Mouse (Mus musculus) T-helper 1 cell (primary cell): ENCODE results near the gene Pilra.
"Not testable (repeated sequence)": the region's sequence is repeated elsewhere in the genome, so short reads cannot be mapped to it uniquely, and the experiment has no call there.

Experiments
- in situ Hi-C: fragments of 300-600 bp; cut with MboI, MseI; formaldehyde crosslinking; loops from one replicate; pipeline ENCODE4 v1.15.1; 2025; ENCODE audit warnings: high pct_unique_total_duplicates

Pilra gene

DNA sequence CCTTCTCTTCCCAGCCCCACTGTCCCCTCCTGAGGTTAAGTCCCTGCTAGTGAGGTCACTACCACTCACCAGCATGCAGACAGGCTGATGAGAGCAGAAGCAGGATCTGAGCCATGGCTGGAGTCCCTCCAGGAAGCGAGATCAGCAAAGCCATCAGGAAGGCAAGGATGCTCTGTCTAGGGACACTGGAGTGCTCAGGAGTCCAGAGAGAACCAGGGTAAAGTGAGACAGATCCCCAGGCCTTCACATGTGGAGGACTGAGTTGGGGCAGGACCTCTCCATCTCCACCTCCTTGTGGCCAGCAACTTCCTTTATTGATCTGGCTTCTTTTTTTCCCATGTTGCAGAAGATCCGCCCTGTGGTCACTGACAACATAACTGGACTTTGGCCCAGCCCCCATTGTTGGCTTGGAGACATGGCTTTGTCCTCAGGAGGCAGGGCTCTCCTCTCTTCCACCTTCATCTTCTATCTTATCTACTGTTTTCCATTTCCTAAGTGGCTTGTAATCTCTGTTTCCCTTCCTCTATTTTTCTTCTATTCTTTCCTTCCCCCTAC, at the start of gene Pilra:
Pilra (minus strand) TSS at position 316 of the 555 bp plus-strand sequence.
- in situ Hi-C loops: not testable (repeated sequence)

DNA sequence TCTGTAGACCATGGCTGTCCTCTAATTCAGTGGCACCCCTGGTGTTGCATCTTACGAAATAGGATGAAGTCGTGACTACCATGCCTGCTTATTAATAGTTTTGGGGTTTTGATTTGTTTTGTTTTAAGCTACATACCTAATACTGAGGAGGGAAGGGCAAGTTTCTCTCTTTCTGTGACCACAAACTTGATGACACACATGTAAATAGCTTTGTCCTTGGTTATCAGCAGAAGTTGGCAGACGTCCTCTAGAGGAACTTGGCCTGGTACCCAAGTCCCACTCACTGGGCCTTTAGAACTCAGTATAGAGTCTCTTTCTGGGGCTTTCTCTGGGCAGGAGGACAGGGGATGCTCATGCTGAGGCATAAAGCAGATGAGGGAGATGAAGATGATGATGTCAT, 47.3 kb upstream of the Pilra start:
- in situ Hi-C loops: loop anchor here (10.0 kb wide), 1 partner anchor 179 kb away; no protein-coding TSS in a partner anchor

DNA sequence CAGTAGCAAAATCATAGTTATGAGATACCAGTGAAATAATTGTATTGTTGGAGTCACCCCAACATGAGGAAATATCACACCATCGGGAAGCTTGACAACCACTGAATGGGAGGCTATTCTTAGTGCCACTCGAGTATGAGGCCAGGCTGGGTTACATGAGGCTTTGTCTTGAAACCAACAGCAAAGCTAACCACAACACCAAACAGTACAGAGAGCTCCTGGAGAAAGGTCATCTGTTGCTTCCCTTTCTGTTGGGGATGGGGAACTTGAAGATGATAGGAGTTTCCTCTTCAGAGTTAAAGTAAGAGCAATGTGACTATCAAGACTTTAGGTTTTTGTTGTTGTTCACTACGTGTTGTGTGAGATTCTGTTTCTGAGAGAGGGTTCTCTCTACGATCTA, 46.8 kb upstream of the Pilra start:
- in situ Hi-C loops: loop anchor here (10.0 kb wide), 1 partner anchor 178 kb away; no protein-coding TSS in a partner anchor

DNA sequence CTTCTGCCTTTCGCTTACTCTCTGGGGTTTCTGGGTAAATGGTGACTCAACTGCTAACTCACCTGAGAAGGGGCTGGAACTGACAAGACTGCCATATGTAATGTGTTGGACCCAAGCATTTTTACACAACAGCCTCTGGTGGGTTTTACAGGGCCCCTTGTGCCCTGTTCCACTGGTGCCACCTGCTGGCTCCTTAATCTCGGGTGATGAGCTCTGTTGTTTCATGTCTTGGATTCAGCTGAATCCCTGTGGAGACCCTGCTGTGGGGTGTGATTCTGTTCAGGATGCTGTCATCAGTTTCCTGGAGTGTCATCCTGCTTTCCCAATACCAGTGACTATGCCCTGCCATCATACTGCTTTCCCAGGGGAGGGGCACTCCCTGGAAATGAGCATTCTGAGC, 41.8 kb upstream of the Pilra start:
- in situ Hi-C loops: loop anchor here (5.0 kb wide), 1 partner anchor 76 kb away; no protein-coding TSS in a partner anchor

DNA sequence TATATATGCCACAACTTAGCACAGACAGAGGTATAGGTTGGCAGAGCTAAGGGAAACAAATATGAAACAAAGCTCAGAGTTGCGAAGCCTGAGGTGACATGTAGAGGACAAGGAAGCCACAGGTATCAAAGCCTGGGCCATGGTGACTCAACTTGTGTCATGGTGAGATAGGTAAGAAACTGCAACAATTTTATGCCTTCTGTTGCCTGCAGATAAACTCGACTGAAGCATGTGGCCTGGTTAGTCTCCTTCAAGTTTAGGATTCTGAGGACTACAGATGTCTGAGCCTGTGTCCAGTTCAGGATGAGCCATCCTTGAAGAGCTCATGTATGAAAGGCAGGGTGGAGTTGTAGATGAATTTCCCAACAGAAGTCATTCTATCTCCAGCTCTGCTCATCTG, 39.0 kb upstream of the Pilra start:
- in situ Hi-C loops: loop anchor here (5.0 kb wide), 1 partner anchor 73 kb away; no protein-coding TSS in a partner anchor

DNA sequence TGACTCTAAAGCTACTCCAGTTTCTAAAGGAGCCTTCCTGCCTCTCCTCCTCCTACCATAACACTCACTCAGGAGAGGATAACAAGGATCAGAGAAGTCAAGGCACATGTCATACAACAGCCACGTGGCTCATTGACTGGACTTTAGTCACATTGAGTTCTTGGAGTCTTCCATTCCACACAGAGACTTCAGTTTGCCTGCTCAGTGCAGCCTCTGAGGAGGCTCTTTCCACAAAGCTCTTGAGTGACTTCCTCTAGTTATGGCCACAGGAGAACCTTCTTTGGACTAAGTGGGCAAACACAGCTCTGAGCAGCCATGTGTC, 36.3 kb upstream of the Pilra start:
- in situ Hi-C loops: not testable (repeated sequence)

DNA sequence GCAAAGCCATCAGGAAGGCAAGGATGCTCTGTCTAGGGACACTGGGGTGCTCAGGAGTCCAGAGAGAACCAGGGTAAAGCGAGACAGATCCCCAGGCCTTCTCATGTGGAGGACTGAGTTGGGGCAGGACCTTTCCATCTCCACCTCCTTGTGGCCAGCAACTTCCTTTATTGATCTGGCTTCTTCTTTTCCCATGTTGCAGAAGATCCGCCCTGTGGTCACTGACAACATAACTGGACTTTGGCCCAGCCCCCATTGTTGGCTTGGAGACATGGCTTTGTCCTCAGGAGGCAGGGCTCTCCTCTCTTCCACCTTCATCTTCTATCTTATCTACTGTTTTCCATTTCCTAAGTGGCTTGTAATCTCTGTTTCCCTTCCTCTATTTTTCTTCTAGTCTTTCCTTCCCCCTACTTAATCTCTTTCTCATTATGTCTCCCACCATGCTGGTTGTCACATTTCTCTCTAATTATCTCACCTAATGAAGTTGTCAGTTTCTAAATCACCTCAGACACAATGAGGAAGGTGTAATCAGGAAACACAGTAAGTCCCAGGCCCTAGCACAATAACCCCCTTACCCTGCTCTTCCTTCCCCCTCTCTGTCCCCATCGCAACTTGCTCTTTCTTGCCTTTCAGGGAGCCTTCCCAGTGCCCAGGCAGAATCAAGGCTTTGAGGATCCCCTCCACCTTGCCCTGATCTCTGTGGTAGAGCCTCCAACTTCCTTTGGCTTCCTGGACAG, 35.7 kb upstream of the Pilra start, which contains the start of gene Pilrb2:
Pilrb2 (minus strand) TSS at position 172 of the 737 bp plus-strand sequence.
- in situ Hi-C loops: not testable (repeated sequence)

DNA sequence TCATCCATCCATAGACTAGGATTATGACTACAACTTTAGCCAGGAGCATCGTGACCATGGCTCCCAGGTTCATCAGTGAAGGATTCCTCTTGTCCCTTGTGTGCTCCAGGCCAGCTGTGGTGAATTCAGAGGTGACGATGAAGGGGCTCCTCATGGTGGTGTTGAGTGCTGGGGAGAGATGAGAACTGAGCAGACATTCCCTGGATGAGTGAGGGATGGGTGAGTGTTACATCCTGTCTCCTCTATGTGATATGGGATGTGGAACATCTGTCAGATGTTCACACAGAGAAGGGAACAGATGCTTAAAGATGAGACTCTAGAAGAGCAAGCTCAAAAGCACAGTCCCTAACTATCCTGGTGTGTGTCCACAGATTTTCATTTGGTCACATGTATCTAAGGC, 32.5 kb upstream of the Pilra start:
- in situ Hi-C loops: not testable (repeated sequence)

DNA sequence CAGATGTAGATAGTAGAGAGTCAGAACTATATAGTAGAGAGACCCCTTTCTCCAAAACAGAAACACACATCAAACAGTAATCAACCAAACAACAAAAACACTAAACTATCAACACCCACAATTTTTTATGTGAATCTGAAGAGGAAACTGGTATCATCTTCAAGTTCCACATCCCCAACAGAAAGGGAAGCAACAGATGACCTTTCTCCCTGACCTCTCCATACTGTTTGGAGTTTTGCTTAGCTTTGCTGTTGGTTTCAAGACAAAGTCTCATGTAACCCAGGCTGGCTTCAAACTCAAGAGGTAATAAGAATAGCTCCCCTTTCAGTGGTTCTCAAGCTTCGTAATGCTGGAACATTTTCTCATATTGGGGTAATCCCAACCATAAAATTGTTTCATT, 27.9 kb upstream of the Pilra start:
- in situ Hi-C loops: not testable (repeated sequence)

DNA sequence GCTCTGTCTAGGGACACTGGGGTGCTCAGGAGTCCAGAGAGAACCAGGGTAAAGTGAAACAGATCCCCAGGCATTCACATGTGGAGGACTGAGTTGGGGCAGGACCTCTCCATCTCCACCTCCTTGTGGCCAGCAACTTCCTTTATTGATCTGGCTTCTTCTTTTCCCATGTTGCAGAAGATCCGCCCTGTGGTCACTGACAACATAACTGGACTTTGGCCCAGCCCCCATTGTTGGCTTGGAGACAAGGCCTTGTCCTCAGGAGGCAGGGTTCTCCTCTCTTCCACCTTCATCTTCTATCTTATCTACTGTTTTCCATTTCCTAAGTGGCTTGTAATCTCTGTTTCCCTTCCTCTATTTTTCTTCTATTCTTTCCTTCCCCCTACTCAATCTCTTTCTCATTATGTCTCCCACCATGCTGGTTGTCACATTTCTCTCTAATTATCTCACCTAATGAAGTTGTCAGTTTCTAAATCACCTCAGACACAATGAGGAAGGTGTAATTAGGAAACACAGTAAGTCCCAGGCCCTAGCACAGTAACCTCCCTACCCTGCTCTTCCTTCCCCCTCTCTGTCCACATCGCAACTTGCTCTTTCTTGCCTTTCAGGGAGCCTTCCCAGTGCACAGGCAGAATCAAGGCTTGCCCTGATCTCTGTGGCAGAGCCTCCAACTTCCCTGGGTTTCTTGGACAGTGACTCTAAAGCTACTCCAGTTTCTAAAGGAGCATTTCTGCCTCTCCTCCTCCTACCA, 22.1 kb upstream of the Pilra start, which contains the start of gene Pilrb1:
Pilrb1 (minus strand) TSS at position 147 of the 751 bp plus-strand sequence.
- in situ Hi-C loops: not testable (repeated sequence)

DNA sequence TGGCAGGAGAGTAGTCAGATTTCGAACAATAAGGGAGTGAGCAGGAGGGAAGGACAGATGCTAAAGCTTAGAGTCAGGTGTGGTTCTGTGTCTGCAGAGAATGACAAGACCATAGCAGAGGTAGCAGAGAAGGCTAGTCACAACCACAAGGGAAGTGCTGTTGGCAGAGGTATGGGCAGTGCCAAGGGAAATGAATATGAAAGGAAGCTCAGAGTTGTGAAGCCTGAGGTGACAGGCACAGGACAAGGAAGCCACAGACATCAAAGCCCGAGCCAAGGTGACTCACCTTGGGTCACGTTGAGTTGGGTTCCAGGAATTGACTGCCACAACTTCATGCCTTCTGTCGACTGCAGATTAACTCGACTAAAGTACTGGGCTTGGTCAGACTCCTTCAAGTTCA, 20.8 kb upstream of the Pilra start:
- in situ Hi-C loops: not testable (repeated sequence)

DNA sequence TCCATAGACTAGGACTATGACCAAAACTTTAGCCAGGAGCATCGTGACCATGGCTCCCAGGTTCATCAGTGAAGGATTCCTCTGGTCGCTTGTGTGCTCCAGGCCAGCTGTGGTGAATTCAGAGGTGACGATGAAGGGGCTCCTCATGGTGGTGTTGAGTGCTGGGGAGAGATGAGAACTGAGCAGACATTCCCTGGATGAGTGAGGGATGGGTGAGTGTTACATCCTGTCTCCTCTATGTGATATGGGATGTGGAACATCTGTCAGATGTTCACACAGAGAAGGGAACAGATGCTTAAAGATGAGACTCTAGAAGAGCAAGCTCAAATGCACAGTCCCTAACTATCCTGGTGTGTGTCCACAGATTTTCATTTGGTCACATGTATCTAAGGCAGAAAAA, 18.8 kb upstream of the Pilra start:
- in situ Hi-C loops: not testable (repeated sequence)

DNA sequence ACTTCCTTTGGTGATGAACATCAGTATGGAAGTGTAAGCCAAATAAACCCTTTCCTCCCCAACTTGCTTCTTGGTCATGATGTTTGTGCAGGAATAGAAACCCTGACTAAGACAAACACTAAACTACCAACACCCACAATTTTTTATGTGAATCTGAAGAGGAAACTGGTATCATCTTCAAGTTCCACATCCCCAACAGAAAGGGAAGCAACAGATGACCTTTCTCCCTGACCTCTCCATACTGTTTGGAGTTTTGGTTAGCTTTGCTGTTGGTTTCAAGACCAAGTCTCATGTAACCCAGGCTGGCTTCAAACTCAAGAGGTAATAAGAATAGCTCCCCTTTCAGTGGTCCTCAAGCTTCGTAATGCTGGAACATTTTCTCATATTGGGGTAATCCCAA, 14.2 kb upstream of the Pilra start:
- in situ Hi-C loops: not testable (repeated sequence)

DNA sequence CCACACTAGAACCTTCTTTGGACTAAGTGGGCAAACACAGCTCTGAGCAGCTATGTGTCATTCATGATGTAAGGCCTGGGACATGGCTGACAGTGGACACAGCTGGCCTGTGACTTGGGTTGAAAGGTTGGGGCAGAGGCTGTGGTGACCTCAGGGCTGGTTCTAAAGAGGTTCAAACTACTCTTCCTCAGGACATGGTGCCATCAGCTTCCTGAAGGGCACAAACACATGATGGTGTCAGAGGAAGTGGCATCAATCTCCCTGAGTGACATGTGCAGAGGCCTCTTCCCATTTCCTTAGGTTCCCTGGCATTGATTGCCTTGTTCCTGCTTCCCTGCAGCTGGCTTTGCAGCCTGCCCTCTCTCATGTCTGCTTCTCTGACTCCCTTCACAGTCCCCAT, 1.0 kb upstream of the Pilra start:
- in situ Hi-C loops: not testable (repeated sequence)

DNA sequence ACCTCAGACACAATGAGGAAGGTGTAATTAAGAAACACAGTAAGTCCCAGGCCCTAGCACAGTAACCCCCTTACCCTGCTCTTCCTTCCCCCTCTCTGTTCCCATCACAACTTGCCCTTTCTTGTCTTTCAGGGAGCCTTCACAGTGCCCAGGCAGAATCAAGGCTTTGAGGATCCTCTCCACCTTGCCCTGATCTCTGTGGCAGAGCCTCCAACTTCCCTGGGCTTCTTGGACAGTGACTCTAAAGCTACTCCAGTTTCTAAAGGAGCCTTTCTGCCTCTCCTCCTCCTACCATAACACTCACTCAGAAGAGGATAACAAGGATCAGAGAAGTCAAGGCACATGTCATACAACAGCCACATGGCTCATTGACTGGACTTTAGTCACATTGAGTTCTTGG, 530 bp upstream of the Pilra start:
- in situ Hi-C loops: no loop called here

DNA sequence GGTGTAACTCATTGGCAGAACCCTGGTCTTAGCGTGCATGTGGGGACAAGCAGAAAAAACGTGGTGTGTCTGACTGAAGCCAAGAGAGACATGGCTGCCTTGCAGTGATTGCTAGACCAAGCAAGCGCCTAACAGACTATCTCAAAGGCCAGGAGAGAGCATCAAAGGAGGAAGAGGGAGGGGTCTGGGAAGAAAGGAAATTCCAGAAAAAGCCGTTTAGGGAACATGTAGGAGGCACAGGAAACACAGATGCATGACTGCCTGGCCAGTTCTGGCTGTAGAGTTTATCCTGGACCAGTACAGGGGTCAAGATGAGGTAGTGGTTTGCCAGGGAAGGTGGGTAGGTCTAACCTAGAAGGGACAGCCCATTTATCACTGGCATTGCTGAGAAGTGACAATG, 2.6 kb downstream of the Pilra start:
- in situ Hi-C loops: no loop called here

DNA sequence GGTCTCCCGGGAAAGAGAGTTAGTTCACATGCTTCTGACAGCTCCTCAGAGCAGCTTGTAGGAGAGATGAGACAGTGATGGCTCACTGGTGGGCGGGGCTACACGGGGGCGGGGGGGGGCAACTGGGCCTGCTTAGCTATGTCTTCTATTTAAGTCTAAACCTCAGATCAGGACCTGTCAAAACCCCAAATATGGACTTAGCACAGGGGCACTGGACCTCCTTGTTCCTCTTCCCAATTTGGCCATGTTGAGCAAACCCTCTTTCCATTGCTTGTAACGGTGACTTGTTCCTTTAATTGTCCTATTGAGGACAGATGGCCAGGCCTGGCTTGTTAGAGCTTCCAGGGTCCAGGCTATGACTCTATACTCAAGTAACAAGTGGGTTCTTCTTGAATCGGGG, 4.6 kb downstream of the Pilra start:
- in situ Hi-C loops: no loop called here

DNA sequence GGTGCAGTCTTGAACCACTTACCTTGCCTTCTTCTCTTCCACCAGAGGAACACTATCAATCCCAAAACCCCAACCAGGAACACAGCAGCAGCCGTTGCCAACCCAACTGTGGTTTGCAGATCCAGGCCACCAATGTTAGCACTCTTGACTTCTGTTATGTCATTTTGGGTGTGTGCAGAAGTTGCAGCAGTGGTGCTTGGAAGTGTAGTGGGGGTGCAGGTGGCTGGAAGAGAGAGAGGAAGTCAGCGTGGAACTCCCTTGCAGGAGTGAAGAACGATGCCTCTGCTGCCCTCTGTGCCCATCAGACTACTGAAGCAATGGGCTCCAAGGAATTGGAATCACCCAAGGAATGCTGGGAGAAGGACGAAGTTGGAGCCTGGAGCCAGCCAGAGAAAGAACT, 5.0 kb downstream of the Pilra start:
- in situ Hi-C loops: no loop called here

DNA sequence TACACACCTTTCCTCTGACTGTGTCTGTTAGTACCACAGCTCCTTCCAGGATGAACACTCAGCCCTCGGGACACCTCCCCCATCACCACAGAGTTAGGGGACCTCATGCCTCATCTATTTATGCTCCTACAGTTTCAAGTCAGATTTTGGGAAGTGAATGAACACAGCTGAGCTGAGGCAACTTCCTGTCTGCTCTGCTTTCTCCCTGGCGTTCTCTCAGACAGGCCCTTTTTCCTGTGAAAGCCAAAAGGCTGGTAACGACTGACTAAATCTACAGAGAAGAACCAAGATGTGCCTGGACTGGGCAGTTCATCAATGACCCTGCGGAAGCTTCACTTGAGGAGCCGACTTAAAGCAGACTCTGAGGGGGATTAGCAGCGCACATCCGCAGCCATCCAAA, 5.8 kb downstream of the Pilra start:
- in situ Hi-C loops: no loop called here

DNA sequence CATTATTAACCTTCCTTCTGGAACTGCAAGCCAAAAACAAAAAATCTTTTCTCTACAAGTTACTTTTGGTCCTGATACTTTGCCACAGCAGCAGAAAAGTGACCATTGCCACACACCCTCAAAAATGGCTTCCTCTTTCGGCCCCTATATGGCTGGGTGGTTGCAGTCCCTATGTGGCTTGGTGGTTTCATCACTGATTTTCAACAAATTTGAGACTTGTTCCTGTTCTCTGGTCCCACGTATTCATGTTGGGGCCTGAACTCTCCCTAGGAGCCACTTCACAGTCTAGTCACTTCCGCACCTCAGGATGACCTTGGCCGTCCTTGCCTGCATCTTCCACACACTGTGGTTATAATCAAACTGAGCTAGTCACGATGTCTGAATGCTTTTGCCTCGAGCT, 7.4 kb downstream of the Pilra start:
- in situ Hi-C loops: no loop called here

DNA sequence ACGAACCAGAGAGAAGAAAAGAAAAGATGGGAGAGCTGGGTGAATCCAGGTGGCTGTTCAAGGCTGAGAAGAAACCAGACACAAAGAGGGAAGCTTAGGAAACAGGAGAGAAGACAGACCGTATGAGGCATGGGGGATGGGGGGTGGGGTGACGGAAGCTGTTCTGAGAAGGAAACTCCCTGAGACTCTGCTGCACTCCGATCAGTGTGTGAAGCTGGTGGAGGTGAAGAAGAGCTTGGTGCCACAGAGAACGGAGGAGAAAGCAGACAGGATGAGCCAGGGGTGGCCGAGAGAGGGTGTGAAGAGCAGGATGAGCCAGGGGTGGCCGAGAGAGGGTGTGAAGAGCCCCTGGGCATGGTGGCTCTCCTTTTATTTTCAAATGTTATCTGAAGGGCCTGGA, 9.7 kb downstream of the Pilra start:
- in situ Hi-C loops: no loop called here

DNA sequence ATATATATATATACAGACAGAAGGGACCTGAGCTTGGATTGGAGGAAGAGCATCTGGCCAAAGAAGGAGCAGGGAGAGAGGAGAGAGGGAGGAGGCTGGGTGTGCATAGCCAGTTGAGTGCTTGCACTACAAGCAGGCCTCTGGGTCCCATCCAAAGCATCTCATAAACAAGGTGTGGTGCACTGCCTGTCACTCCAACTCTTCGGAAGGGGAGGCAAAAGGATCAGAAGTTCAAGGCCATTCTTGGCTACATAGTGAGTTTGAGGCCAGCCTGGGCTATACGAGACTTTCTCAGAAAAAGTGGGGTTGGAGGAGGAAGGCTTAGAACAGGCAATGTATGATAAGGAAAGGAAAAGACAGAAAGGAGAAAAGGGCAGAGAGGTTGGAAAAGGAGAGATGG, 10.1 kb downstream of the Pilra start:
- in situ Hi-C loops: no loop called here

DNA sequence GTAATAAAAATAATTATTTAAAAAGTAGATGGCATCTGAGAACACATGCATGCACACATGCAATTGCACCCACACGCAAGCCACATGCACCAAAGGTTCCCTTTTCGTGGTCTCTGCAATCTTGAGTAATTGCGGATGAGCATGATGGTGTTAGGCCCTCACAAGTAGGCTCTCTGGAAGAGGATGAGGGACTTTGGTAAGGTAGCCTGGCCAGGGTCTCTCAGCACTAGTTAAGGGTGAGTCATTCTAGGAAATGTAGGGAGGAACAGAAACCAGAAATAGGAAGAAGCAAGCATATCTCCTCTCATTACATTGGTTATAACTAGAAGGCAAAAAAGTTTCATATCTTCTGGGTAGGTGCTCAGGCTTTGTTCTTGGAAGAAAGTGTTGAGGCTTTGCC, 11.1 kb downstream of the Pilra start:
- in situ Hi-C loops: no loop called here
